Mouse (Mus musculus): ENCODE measurements around the gene Zfp872.
"Not testable (repeated sequence)": the region's sequence is repeated elsewhere in the genome, so short reads cannot be mapped to it uniquely, and the experiment has no call there.

GRCm38 (mm10) chr9:22150249-22150693 is 37.6 kb upstream of the Zfp872 start:
- TF ChIP-seq POLR2A (IDR thresholded peaks at IDR 0.05; ENCODE audit: borderline replicate concordance, extremely low read depth, low read depth, low read length); CTCF (IDR thresholded peaks at IDR 0.05; ENCODE audit: insufficient read depth, low read length): not testable (repeated sequence)
